Mouse (Mus musculus) CH12.LX (cell line): Measurements from ENCODE around the gene Pbp2. TPM values are rescaled to one million over a fixed set of nuclear protein-coding genes. Genes with fewer than 3 reads are reported as not detected.

Experiments
- DNase-seq: peaks from one replicate; pipeline ENCODE4 v3.0.0-alpha.2; 2013; ENCODE audit errors: extremely low read depth
- H3K27ac ChIP-seq: 2 replicates; pipeline ENCODE4 v1.5.1; 2012; ENCODE audit warnings: low read depth, mild to moderate bottlenecking, control low read depth, moderate library complexity; ENCODE audit not compliant: insufficient read depth
- H3K27me3 ChIP-seq: replicated peaks from 2 replicates; pipeline ENCODE3; 2012; ENCODE audit warnings: inconsistent platforms
- H3K36me3 ChIP-seq, 2 experiments: replicated peaks in 1 of 2; 2 replicates each; pipeline versions ENCODE3 to v1.6.1; 2012; ENCODE audit warnings: inconsistent platforms in 1 of 2, low read length in 1 of 2, mild to moderate bottlenecking in 1 of 2, mixed read lengths in 1 of 2, moderate library complexity in 1 of 2; ENCODE audit not compliant: control insufficient read depth in 1 of 2, insufficient read depth in 1 of 2
- H3K4me1 ChIP-seq, 2 experiments: 2 replicates each; pipeline ENCODE4 v1.6.1; 2012; ENCODE audit warnings: inconsistent platforms in 1 of 2, moderate library complexity in 1 of 2; ENCODE audit not compliant: insufficient read depth in 2 of 2, control insufficient read depth in 1 of 2
- H3K4me2 ChIP-seq: 2 replicates; pipeline ENCODE4 v1.6.1; 2012; ENCODE audit warnings: low read depth, mild to moderate bottlenecking, control low read depth; ENCODE audit not compliant: poor library complexity, insufficient read depth, severe bottlenecking
- H3K4me3 ChIP-seq, 3 experiments: fragments of 150-350 bp in 1 of 3; sonication (generic) in 1 of 3; replicated peaks in 1 of 3; 2 replicates each; pipeline versions ENCODE3 to v1.5.1; 2011 to 2012; ENCODE audit warnings: low read depth in 2 of 3, low read length in 2 of 3, mild to moderate bottlenecking in 2 of 3, moderate library complexity in 2 of 3, control low read depth in 1 of 3, improper control_type of control experiment in 1 of 3, inconsistent platforms in 1 of 3, mixed read lengths in 1 of 3; ENCODE audit not compliant: poor library complexity in 1 of 3
- H3K79me2 ChIP-seq: replicated peaks from 2 replicates; pipeline ENCODE4 v1.6.1; 2012; ENCODE audit warnings: mild to moderate bottlenecking, moderate library complexity; ENCODE audit not compliant: control insufficient read depth, poor library complexity, insufficient read depth, severe bottlenecking; ENCODE audit errors: extremely low read depth
- H3K9ac ChIP-seq: 2 replicates; pipeline ENCODE4 v1.6.1; 2012; ENCODE audit warnings: low read depth, mild to moderate bottlenecking, control low read depth, moderate library complexity; ENCODE audit not compliant: insufficient read depth
- H3K9me3 ChIP-seq: replicated peaks from 2 replicates; pipeline ENCODE3; 2012; ENCODE audit warnings: low read length, inconsistent platforms, mixed read lengths
- BHLHE40 ChIP-seq: IDR thresholded peaks from 2 replicates; pipeline ENCODE4 v1.6.1; 2011; ENCODE audit warnings: mild to moderate bottlenecking, low read depth, low read length, improper control_type of control experiment
- CHD1 ChIP-seq: IDR thresholded peaks from 2 replicates; pipeline ENCODE4 v1.6.1; 2012; ENCODE audit warnings: low read depth, low read length, improper control_type of control experiment, inconsistent platforms
- CHD2 ChIP-seq: IDR thresholded peaks from 2 replicates; pipeline ENCODE4 v1.6.1; 2011; ENCODE audit warnings: low read length, improper control_type of control experiment
- CTCF ChIP-seq, 2 experiments: IDR thresholded peaks in 1 of 2; conservative IDR thresholded peaks in 1 of 2; 2 replicates each; pipeline ENCODE4 v1.5.1; 2011 to 2012; ENCODE audit warnings: low read depth in 2 of 2, low read length in 2 of 2, improper control_type of control experiment in 1 of 2, inconsistent platforms in 1 of 2, mild to moderate bottlenecking in 1 of 2, moderate library complexity in 1 of 2
- E2F4 ChIP-seq: IDR thresholded peaks from 2 replicates; pipeline ENCODE4 v1.6.1; 2011; ENCODE audit warnings: low read depth, low read length, improper control_type of control experiment; ENCODE audit not compliant: insufficient replicate concordance
- EP300 ChIP-seq: IDR thresholded peaks from 2 replicates; pipeline ENCODE4 v1.6.1; 2011; ENCODE audit warnings: low read length, improper control_type of control experiment
- GABPA ChIP-seq: IDR thresholded peaks from 2 replicates; pipeline ENCODE4 v1.6.1; 2012; ENCODE audit warnings: low read depth, low read length, improper control_type of control experiment, inconsistent platforms; ENCODE audit not compliant: insufficient replicate concordance
- HCFC1 ChIP-seq: IDR thresholded peaks from 2 replicates; pipeline ENCODE4 v1.6.1; 2012; ENCODE audit warnings: low read depth, mild to moderate bottlenecking, inconsistent platforms, low read length, improper control_type of control experiment
- IRF4 ChIP-seq: IDR thresholded peaks from 2 replicates; pipeline ENCODE4 v1.6.1; 2014; ENCODE audit warnings: low read depth, mild to moderate bottlenecking, inconsistent platforms, low read length, improper control_type of control experiment
- JUND ChIP-seq: conservative IDR thresholded peaks from 2 replicates; pipeline ENCODE4 v1.6.1; 2011; ENCODE audit warnings: low read depth, low read length, improper control_type of control experiment
- KAT2A ChIP-seq: IDR thresholded peaks from 2 replicates; pipeline ENCODE4 v1.6.1; 2012; ENCODE audit warnings: low read length, improper control_type of control experiment, inconsistent platforms; ENCODE audit not compliant: insufficient replicate concordance
- MAX ChIP-seq: IDR thresholded peaks from 2 replicates; pipeline ENCODE4 v1.6.1; 2011; ENCODE audit warnings: low read length, improper control_type of control experiment
- MAZ ChIP-seq: IDR thresholded peaks from 2 replicates; pipeline ENCODE4 v1.6.1; 2012; ENCODE audit warnings: low read depth, mild to moderate bottlenecking, inconsistent platforms, low read length, improper control_type of control experiment, moderate library complexity
- MXI1 ChIP-seq: IDR thresholded peaks from 2 replicates; pipeline ENCODE4 v1.6.1; 2011; ENCODE audit warnings: mild to moderate bottlenecking, low read depth, low read length, improper control_type of control experiment
- MYC ChIP-seq: IDR thresholded peaks from 2 replicates; pipeline ENCODE4 v1.6.1; 2011; ENCODE audit warnings: low read depth, mild to moderate bottlenecking, improper control_type of control experiment, low read length
- PAX5 ChIP-seq: IDR thresholded peaks from 2 replicates; pipeline ENCODE4 v1.6.1; 2012; ENCODE audit warnings: low read length, inconsistent platforms, mixed read lengths
- POLR2AphosphoS2 ChIP-seq: IDR thresholded peaks from 2 replicates; pipeline ENCODE4 v1.6.1; 2011; ENCODE audit warnings: low read depth, low read length, improper control_type of control experiment
- TBP ChIP-seq: conservative IDR thresholded peaks from 2 replicates; pipeline ENCODE4 v1.6.1; 2011; ENCODE audit warnings: low read depth, low read length, improper control_type of control experiment
- UBTF ChIP-seq: IDR thresholded peaks from 2 replicates; pipeline ENCODE4 v1.6.1; 2012; ENCODE audit warnings: low read depth, mild to moderate bottlenecking, inconsistent platforms, low read length, improper control_type of control experiment, moderate library complexity
- USF1 ChIP-seq: IDR thresholded peaks from 2 replicates; pipeline ENCODE4 v1.6.1; 2014; ENCODE audit warnings: low read depth, mild to moderate bottlenecking, inconsistent platforms, low read length, improper control_type of control experiment
- USF2 ChIP-seq: conservative IDR thresholded peaks from 2 replicates; pipeline ENCODE4 v1.6.1; 2011; ENCODE audit warnings: low read depth, low read length, improper control_type of control experiment
- ZC3H11A ChIP-seq: IDR thresholded peaks from 2 replicates; pipeline ENCODE4 v1.6.1; 2012; ENCODE audit warnings: low read depth, mild to moderate bottlenecking, inconsistent platforms, low read length, improper control_type of control experiment
- ZKSCAN1 ChIP-seq: IDR thresholded peaks from 2 replicates; pipeline ENCODE4 v1.6.1; 2012; ENCODE audit warnings: low read depth, inconsistent platforms, low read length, improper control_type of control experiment, borderline replicate concordance
- ZMIZ1 ChIP-seq: IDR thresholded peaks from 2 replicates; pipeline ENCODE4 v1.6.1; 2012; ENCODE audit warnings: low read depth, mild to moderate bottlenecking, inconsistent platforms, low read length, improper control_type of control experiment
- ZNF384 ChIP-seq: IDR thresholded peaks from 2 replicates; pipeline ENCODE4 v1.6.1; 2012; ENCODE audit warnings: low read depth, low read length, improper control_type of control experiment, inconsistent platforms
- dilution Hi-C: fragments of 300-500 bp; cut with MboI; formaldehyde crosslinking; loops from 2 replicates; pipeline ENCODE4 v1.14.3; 2020; ENCODE audit warnings: low sequenced_read_pairs; ENCODE audit not compliant: extremely low pct_unique_long_range_greater_than_20kb, extremely low pct_ligation_motif_present
- in situ Hi-C: fragments of 300-500 bp; cut with MboI; formaldehyde crosslinking; loops from 3 replicates; pipeline ENCODE4 v1.14.3; 2019; ENCODE audit warnings: low sequenced_read_pairs, low pct_ligation_motif_present, low pct_unique_long_range_greater_than_20kb, mixed read lengths
- polyA plus RNA-seq: library from polyadenylated mRNA; unstranded; fragments of >175 nt; gene quantifications from 2 replicates; pipeline ENCODE4 v1.2.1, GENCODE M21; 2012; ENCODE audit warnings: low read depth; ENCODE audit not compliant: insufficient read length
- total RNA-seq, 2 experiments: library from RNA; depleted of rRNA; stranded (reverse); fragments of 300-350 nt in 1 of 2; fragments of >200 nt in 1 of 2; gene quantifications; 2 replicates each; pipeline ENCODE4 v1.2.3; 2012 to 2014

Pbp2 gene
- total and polyA plus RNA-seq, 3 experiments = not detected

- dilution Hi-C loops = no loop called here
- Histone ChIP-seq H3K9ac (no peak overlapping the region), H3K27ac (no peak overlapping the region), H3K4me2 (no peak overlapping the region), H3K79me2 (no peaks in the 10 kb centered on the region), H3K4me1 (peaks cover 0 to 20% of the 10 kb centered on the region in 2 experiments; a peak in 2 of 4 replicates), H3K4me3 (no peak overlapping the region), H3K36me3 (no peaks in the 10 kb centered on the region), H3K27me3 (no peaks in the 10 kb centered on the region), H3K9me3 (no peaks in the 10 kb centered on the region)
- DNase-seq = no peak
- in situ Hi-C loops = no loop called here
- TF ChIP-seq KAT2A (no peak), ZNF384 (no peak), MXI1 (no peak), ZMIZ1 (no peak), CHD1 (no peak), MAZ (no peak), IRF4 (no peak), MYC (no peak), TBP (no peak), EP300 (no peak), CHD2 (no peak), USF1 (no peak), ZKSCAN1 (no peak), USF2 (no peak), UBTF (no peak), BHLHE40 (no peak), CTCF (conservative IDR thresholded peaks at IDR 0.05 in 1 of 2, IDR thresholded peaks at IDR 0.05 in 1 of 2; ENCODE audit: low read depth in 2 of 2, low read length in 2 of 2) (no peak)
Measured at GRCm38 (mm10) chr6:135336376-135336775, 26.2 kb upstream of the Pbp2 start.

GRCm38 (mm10) chr6:135333994-135334651, 23.9 kb upstream of the Pbp2 start:
- no peak overlapping the region for H3K4me2 ChIP-seq
- in situ Hi-C loops = no loop called here
- H3K4me3 ChIP-seq = no peak overlapping the region
- dilution Hi-C loops = no loop called here
- no peak overlapping the region for H3K9ac ChIP-seq
- no peaks in the 10 kb centered on the region for H3K79me2 ChIP-seq
- no peaks in the 10 kb centered on the region for H3K27me3 ChIP-seq
- DNase-seq = peak; percentile 2
- no peak overlapping the region for H3K27ac ChIP-seq
- H3K36me3 ChIP-seq = no peaks in the 10 kb centered on the region
- H3K4me1 ChIP-seq = peaks cover 0 to 20% of the 10 kb centered on the region in 2 experiments; a peak in 2 of 4 replicates
- TF ChIP-seq POLR2AphosphoS2 = no peak
- no peak for TF ChIP-seq GABPA
- no peak for TF ChIP-seq USF1
- TF ChIP-seq JUND = no peak
- no peak for TF ChIP-seq MAZ
- no peak for TF ChIP-seq HCFC1
- no peak for TF ChIP-seq TBP
- TF ChIP-seq E2F4 = no peak
- no peak for TF ChIP-seq PAX5
- TF ChIP-seq MYC = no peak
- no peak for TF ChIP-seq MAX
- no peak for TF ChIP-seq MXI1
- TF ChIP-seq ZC3H11A = no peak
- no peak for TF ChIP-seq CHD1
- H3K9me3 ChIP-seq = no peaks in the 10 kb centered on the region
